Comparison of ENCODE assay signal across 25 mouse cellular contexts in genomic region chr5:34984933-34985332, GRCm38 (mm10). TPM values are rescaled to one million over a fixed set of nuclear protein-coding genes. Genes with fewer than 3 reads are reported as not detected.
DNase-seq lines count a peak whose midpoint lies in the region; ATAC-seq and TF ChIP-seq lines count a peak whose summit lies in the region.
"Had no signal": no experiment of that assay in that cellular context is flagged by ENCODE, and none has a peak within 500 bp of the region (broad histone marks: within the 10 kb centered on the region; RNA-seq: fewer than 3 reads in every experiment).

No protein-coding gene starts in this region.

- H3K4me2 ChIP-seq in liver, embryonic 12.5 days: no peak overlapping the region
- no peak overlapping the region for H3K4me2 ChIP-seq in liver, postnatal 0 days (ENCODE audit: low read depth, low read length)
- no peak overlapping the region for H3K4me2 ChIP-seq in liver, embryonic 13.5 days
- H3K4me2 ChIP-seq in liver, embryonic 16.5 days (ENCODE audit: low read depth, low read length): no peak overlapping the region
- H3K4me2 ChIP-seq: heart, embryonic 13.5 days; hindbrain, embryonic 14.5 days had no signal

- no peaks in the 10 kb centered on the region for H3K27me3 ChIP-seq in liver, embryonic 12.5 days (replicated peaks)
- no peaks in the 10 kb centered on the region for H3K27me3 ChIP-seq in liver, postnatal 0 days (ENCODE audit: insufficient read depth, low read length)
- no peaks in the 10 kb centered on the region for H3K27me3 ChIP-seq in liver, embryonic 13.5 days
- no peaks in the 10 kb centered on the region for H3K27me3 ChIP-seq in liver, embryonic 16.5 days (ENCODE audit: control insufficient read depth, insufficient read depth, low read depth, low read length)
- H3K27me3 ChIP-seq: heart, embryonic 13.5 days had no signal

- no peaks in the 10 kb centered on the region for H3K9me3 ChIP-seq in liver, embryonic 12.5 days (replicated peaks)
- H3K9me3 ChIP-seq in liver, postnatal 0 days (ENCODE audit: low read length): no peaks in the 10 kb centered on the region
- no peaks in the 10 kb centered on the region for H3K9me3 ChIP-seq in liver, embryonic 13.5 days (replicated peaks)
- no peaks in the 10 kb centered on the region for H3K9me3 ChIP-seq in liver, embryonic 16.5 days (replicated peaks; ENCODE audit: control insufficient read depth, low read length)
- H3K9me3 ChIP-seq: heart, embryonic 10.5 days; heart, embryonic 13.5 days had no signal

- peak overlapping the region; percentile 4; the same call in 1 of the 2 replicates for H3K9ac ChIP-seq in liver, embryonic 12.5 days
- H3K9ac ChIP-seq in liver, postnatal 0 days (replicated peaks): no peak overlapping the region
- H3K9ac ChIP-seq in liver, embryonic 13.5 days: no peak overlapping the region
- no peak overlapping the region for H3K9ac ChIP-seq in liver, embryonic 16.5 days (ENCODE audit: low read depth, low read length)
- H3K9ac ChIP-seq: forebrain, postnatal 0 days; heart, embryonic 13.5 days; hindbrain, embryonic 14.5 days had no signal

- intact Hi-C loops in left cerebral cortex, postnatal 36 days (cut with DNase I): loop anchor here (5.0 kb wide), 1 partner anchor 57 kb away; the partner anchor contains the start of gene Hgfac

- H3K4me1 ChIP-seq in liver, embryonic 12.5 days: peaks cover 88% of the 10 kb centered on the region
- peaks cover 6% of the 10 kb centered on the region; the same call in 1 of the 2 replicates for H3K4me1 ChIP-seq in liver, postnatal 0 days (ENCODE audit: insufficient read depth)
- H3K4me1 ChIP-seq in liver, embryonic 13.5 days (replicated peaks): peaks cover 90% of the 10 kb centered on the region
- peaks cover 45% of the 10 kb centered on the region for H3K4me1 ChIP-seq in liver, embryonic 16.5 days (ENCODE audit: control insufficient read depth, low read depth, low read length)

- peak overlapping the region; percentile 79 for H3K27ac ChIP-seq in liver, embryonic 12.5 days
- H3K27ac ChIP-seq in liver, postnatal 0 days (ENCODE audit: low read depth): no peak overlapping the region
- peak overlapping the region; percentile 63 for H3K27ac ChIP-seq in liver, embryonic 13.5 days
- H3K27ac ChIP-seq in liver, embryonic 16.5 days (ENCODE audit: low read length): peak overlapping the region; percentile 37
- H3K27ac ChIP-seq: heart, adult 2 months; heart, embryonic 10.5 days; heart, embryonic 13.5 days; hindbrain, embryonic 14.5 days; hindbrain, postnatal 0 days had no signal

- no peak for TF ChIP-seq EP300 in liver, postnatal 0 days (IDR thresholded peaks at IDR 0.05; ENCODE audit: low read depth)

- no peak overlapping the region for H3K4me3 ChIP-seq in liver, embryonic 12.5 days
- no peak overlapping the region for H3K4me3 ChIP-seq in liver, postnatal 0 days (ENCODE audit: low read depth, low read length)
- no peak overlapping the region for H3K4me3 ChIP-seq in liver, embryonic 13.5 days (replicated peaks)
- no peak overlapping the region for H3K4me3 ChIP-seq in liver, embryonic 16.5 days (ENCODE audit: low read depth, low read length)
- H3K4me3 ChIP-seq: heart, adult 2 months; heart, embryonic 10.5 days; heart, embryonic 13.5 days had no signal

- no peak for DNase-seq in liver, postnatal 0 days
- no peak for DNase-seq in liver, embryonic 13.5 days
- no peak for DNase-seq in left cerebral cortex, postnatal 36 days (ENCODE audit: low spot score in 2 of 2)
- no peak for DNase-seq in heart, adult 18-20 months
- DNase-seq in cerebellum, adult 18-20 months: no peak
- DNase-seq: adrenal gland, adult 8-10 months; adrenal gland, postnatal 25 days; cerebellum, adult 2 months; cerebellum, adult 9-11 months; cerebellum, postnatal 25 days; forebrain, postnatal 0 days; gastrocnemius, postnatal 25 days; heart, adult 2 months; heart, postnatal 14 days; heart, postnatal 4 days had no signal

- peak; percentile 75 for ATAC-seq in liver, embryonic 12.5 days
- ATAC-seq in liver, postnatal 0 days: no peak
- peak; percentile 78 for ATAC-seq in liver, embryonic 13.5 days (ENCODE audit: low read depth)
- peak; percentile 60 for ATAC-seq in liver, embryonic 16.5 days (ENCODE audit: low read depth)
- ATAC-seq: activated CD4-positive, CD25-positive, alpha-beta regulatory T cell, adult 4 months; CD4-positive, CD25-positive, alpha-beta regulatory T cell, adult 4 months; forebrain, embryonic 14.5 days; forebrain, postnatal 0 days; hindbrain, postnatal 0 days; inflammation-experienced regulatory T-cells, adult 6 months had no signal

- WGBS in liver, embryonic 12.5 days (ENCODE audit: insufficient replicate concordance): 49% methylated on average over 2 of the region's 2 CpGs
- WGBS in liver, postnatal 0 days (ENCODE audit: insufficient replicate concordance): 69% methylated on average over 2 of the region's 2 CpGs
- WGBS in liver, embryonic 13.5 days (ENCODE audit: insufficient replicate concordance): 47% methylated on average over 2 of the region's 2 CpGs
- 48% methylated on average over 2 of the region's 2 CpGs for WGBS in liver, embryonic 16.5 days (ENCODE audit: insufficient replicate concordance)

- H3K36me3 ChIP-seq in liver, embryonic 12.5 days: peaks cover 84% of the 10 kb centered on the region
- H3K36me3 ChIP-seq in liver, postnatal 0 days (replicated peaks; ENCODE audit: insufficient read depth, low read length): peaks cover 9% of the 10 kb centered on the region; the same call in 1 of the 2 replicates
- H3K36me3 ChIP-seq in liver, embryonic 13.5 days: peaks cover 59% of the 10 kb centered on the region
- H3K36me3 ChIP-seq in liver, embryonic 16.5 days (ENCODE audit: control insufficient read depth, insufficient read depth): peaks cover 6% of the 10 kb centered on the region; the same call in 1 of the 2 replicates

- TF ChIP-seq CTCF in liver, postnatal 0 days (IDR thresholded peaks at IDR 0.05; ENCODE audit: low read depth): no peak

RNA-seq across cellular contexts. Expression of gene Rgs12, which starts 35.7 kb away (rescaled TPM):
- polyA plus RNA-seq in liver, embryonic 12.5 days (2016; fragmentation: Nextera tagmentation; extraction: Ambion mirVana): 30.1 and 31.7 TPM in 2 replicates
- polyA plus RNA-seq in liver, postnatal 0 days (2015; fragmentation: Nextera tagmentation; extraction: Ambion mirVana): 6.9 and 7.3 TPM in 2 replicates
- polyA plus RNA-seq in liver, embryonic 13.5 days (2015; fragmentation: Nextera tagmentation; extraction: Ambion mirVana): 21.7 and 28.8 TPM in 2 replicates
- polyA plus RNA-seq in liver, embryonic 16.5 days (2015; fragmentation: Nextera tagmentation; extraction: Ambion mirVana): 15.7 and 16.2 TPM in 2 replicates
- total RNA-seq in left cerebral cortex, postnatal 36 days (2021): 10 to 100 TPM; 51.1 to 55.7 TPM
- total RNA-seq in heart, adult 18-20 months (2021): 10 to 100 TPM; 18.9 to 20.4 TPM

RNA-seq across cellular contexts. Expression of gene Hgfac, which starts 56.4 kb away (rescaled TPM):
- polyA plus RNA-seq in liver, embryonic 12.5 days (2016; fragmentation: Nextera tagmentation; extraction: Ambion mirVana): 43.3 and 44.1 TPM in 2 replicates
- polyA plus RNA-seq in liver, postnatal 0 days (2015; fragmentation: Nextera tagmentation; extraction: Ambion mirVana): 285 and 304 TPM in 2 replicates
- 51.6 and 53.5 TPM in 2 replicates for polyA plus RNA-seq in liver, embryonic 13.5 days (2015; fragmentation: Nextera tagmentation; extraction: Ambion mirVana)
- polyA plus RNA-seq in liver, embryonic 16.5 days (2015; fragmentation: Nextera tagmentation; extraction: Ambion mirVana): 214 and 277 TPM in 2 replicates
- total RNA-seq in left cerebral cortex, postnatal 36 days (2021): 1 to 10 TPM in 1 of 2 experiments, under 1 TPM in 1; 0.35 to 1.6 TPM
- under 1 TPM; 0.20 to 0.64 TPM for total RNA-seq in heart, adult 18-20 months (2021)
- polyA plus RNA-seq: forebrain, embryonic 14.5 days; forebrain, postnatal 0 days; hindbrain, postnatal 0 days had no signal
